Mouse (Mus musculus) left cerebral cortex, adult 18-20 months (tissue): ENCODE results near the gene Glrx3. TPM values are rescaled to one million over a fixed set of nuclear protein-coding genes. Genes with fewer than 3 reads are reported as not detected.
"Not testable (repeated sequence)": the region's sequence is repeated elsewhere in the genome, so short reads cannot be mapped to it uniquely, and the experiment has no call there.

Source experiments
- DNase-seq, 2 experiments: peaks; one replicate each; pipeline ENCODE4 v3.0.0; 2021 to 2022; ENCODE audit warnings: low spot score in 2 of 2, mixed read lengths in 1 of 2
- long read RNA-seq, 2 experiments: library from polyadenylated mRNA; stranded (forward); transcript quantifications; one replicate each; pipeline ENCODE4 v2.0.0; 2021
- total RNA-seq, 2 experiments: library from RNA; stranded (reverse); gene quantifications; 2 replicates each; pipeline ENCODE4 v1.2.3; 2021

Glrx3 gene
- 100 to 1,000 TPM in 1 of 2 experiments, 10 to 100 TPM in 1; 97.6 to 100 TPM for total RNA-seq
- long read RNA-seq, experiment 1, transcript Glrx3-201 (11 exons, 1,685 nt) = major isoform, 174 of 209 reads
- long read RNA-seq, experiment 1, partial matches to known transcripts = 3 of 209 reads
- long read RNA-seq, experiment 1, other reads (novel, unspliced or antisense) = 32 of 209 reads
- long read RNA-seq, experiment 2, transcript Glrx3-201 (11 exons, 1,685 nt) = major isoform, 150 of 171 reads
- long read RNA-seq, experiment 2, partial matches to known transcripts = 3 of 171 reads
- long read RNA-seq, experiment 2, other reads (novel, unspliced or antisense) = 18 of 171 reads

- peak; percentile 96 to 97 for DNase-seq
Observed at GRCm38 (mm10) chr7:137437440-137438178, at the start of gene Glrx3. Gene Glrx3 (plus strand): TSS chr7:137437614.

- no peak for DNase-seq
Observed at GRCm38 (mm10) chr7:137387863-137388262, 49.6 kb upstream of the Glrx3 start.

- no peak for DNase-seq
Observed at GRCm38 (mm10) chr7:137395421-137395820, 42.0 kb upstream of the Glrx3 start.

- no peak for DNase-seq
Observed at GRCm38 (mm10) chr7:137397361-137397910, 40.0 kb upstream of the Glrx3 start.

GRCm38 (mm10) chr7:137398973-137399372, 38.4 kb upstream of the Glrx3 start:
- no peak for DNase-seq

- no peak for DNase-seq
Observed at GRCm38 (mm10) chr7:137404146-137404545, 33.3 kb upstream of the Glrx3 start.

- DNase-seq = no peak
Observed at GRCm38 (mm10) chr7:137407428-137408058, 29.9 kb upstream of the Glrx3 start.

GRCm38 (mm10) chr7:137410337-137411197, 26.8 kb upstream of the Glrx3 start, which contains the start of gene 9430038I01Rik:
Gene 9430038I01Rik (minus strand): TSS chr7:137410762.
- DNase-seq = peak; percentile 96 to 97

GRCm38 (mm10) chr7:137414710-137415109, 22.7 kb upstream of the Glrx3 start:
- DNase-seq = no peak

GRCm38 (mm10) chr7:137420550-137420949, 16.9 kb upstream of the Glrx3 start:
- DNase-seq = no peak

- no peak for DNase-seq
Observed at GRCm38 (mm10) chr7:137421236-137421635, 16.2 kb upstream of the Glrx3 start.

- DNase-seq = no peak
Observed at GRCm38 (mm10) chr7:137426693-137427092, 10.7 kb upstream of the Glrx3 start.

GRCm38 (mm10) chr7:137431769-137432603, 5.4 kb upstream of the Glrx3 start:
- no peak for DNase-seq

GRCm38 (mm10) chr7:137436901-137437300, 513 bp upstream of the Glrx3 start:
- no peak for DNase-seq

GRCm38 (mm10) chr7:137438179-137438550, 751 bp downstream of the Glrx3 start:
- DNase-seq = peak; percentile 32 to 53

- DNase-seq = not testable (repeated sequence)
Observed at GRCm38 (mm10) chr7:137438962-137439361, 1.5 kb downstream of the Glrx3 start.

- no peak for DNase-seq
Observed at GRCm38 (mm10) chr7:137442951-137443350, 5.5 kb downstream of the Glrx3 start.

- no peak for DNase-seq
Observed at GRCm38 (mm10) chr7:137445321-137445720, 7.9 kb downstream of the Glrx3 start.

GRCm38 (mm10) chr7:137461396-137461795, 24.0 kb downstream of the Glrx3 start:
- no peak for DNase-seq

- peak; percentile 37 to 42 for DNase-seq
Observed at GRCm38 (mm10) chr7:137468174-137468573, 30.8 kb downstream of the Glrx3 start.
